Mouse (Mus musculus): ENCODE results near the gene Cpsf6.
"Not testable (repeated sequence)": the region's sequence is repeated elsewhere in the genome, so short reads cannot be mapped to it uniquely, and the experiment has no call there.

The Cpsf6 gene

GRCm38 (mm10) chr10:117399839-117400238 is 20.0 kb upstream of the Cpsf6 start:
- in situ Hi-C loops (cut with MboI) = no loop called here

GRCm38 (mm10) chr10:117399196-117399595 is 19.4 kb upstream of the Cpsf6 start:
- in situ Hi-C loops (cut with MboI) = no loop called here

DNA sequence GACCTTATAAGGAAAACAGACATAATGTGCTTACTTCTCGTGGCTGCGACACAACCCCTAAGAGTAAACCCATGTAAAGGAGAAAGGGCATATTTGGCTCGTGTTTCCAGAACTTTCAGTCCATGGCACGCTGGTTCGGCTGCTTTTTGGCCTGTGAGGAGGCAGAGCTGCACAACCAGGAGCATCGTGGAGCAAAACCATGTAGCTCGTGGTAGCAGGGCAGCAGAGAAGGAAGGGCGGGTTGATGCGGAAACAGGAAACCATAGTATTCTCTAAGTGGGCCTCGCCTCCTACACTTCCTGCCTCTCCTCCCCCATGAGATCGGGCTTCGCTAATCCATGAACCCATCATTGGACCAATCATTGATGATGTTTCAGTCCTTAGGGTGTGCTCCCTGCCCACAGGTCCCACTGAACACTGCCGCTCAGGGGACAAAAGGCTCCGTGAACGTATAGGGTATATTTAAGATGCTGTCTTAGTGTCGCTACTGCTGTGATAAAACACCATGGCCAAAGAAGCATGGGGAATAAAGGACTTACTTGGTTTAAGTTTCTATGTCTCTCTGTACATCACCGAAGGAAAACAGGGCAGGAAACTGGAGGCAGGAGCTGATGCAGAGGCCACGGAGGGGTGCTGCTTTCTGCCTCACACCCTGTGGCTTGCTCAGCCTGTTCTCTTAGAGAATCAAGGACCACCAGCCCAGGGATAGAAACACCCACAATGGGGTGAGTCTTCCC is 18.4 kb upstream of the Cpsf6 start:
- in situ Hi-C loops (cut with MboI) = no loop called here

- in situ Hi-C loops (cut with MboI) = no loop called here
Measured at GRCm38 (mm10) chr10:117397106-117397625, 17.4 kb upstream of the Cpsf6 start.

GRCm38 (mm10) chr10:117396386-117397048 is 16.7 kb upstream of the Cpsf6 start:
- in situ Hi-C loops (cut with MboI) = no loop called here

- in situ Hi-C loops (cut with MboI) = no loop called here
Measured at GRCm38 (mm10) chr10:117395801-117396200, 16.0 kb upstream of the Cpsf6 start.

- in situ Hi-C loops (cut with MboI) = no loop called here
Measured at GRCm38 (mm10) chr10:117394738-117395550, 15.1 kb upstream of the Cpsf6 start.

DNA sequence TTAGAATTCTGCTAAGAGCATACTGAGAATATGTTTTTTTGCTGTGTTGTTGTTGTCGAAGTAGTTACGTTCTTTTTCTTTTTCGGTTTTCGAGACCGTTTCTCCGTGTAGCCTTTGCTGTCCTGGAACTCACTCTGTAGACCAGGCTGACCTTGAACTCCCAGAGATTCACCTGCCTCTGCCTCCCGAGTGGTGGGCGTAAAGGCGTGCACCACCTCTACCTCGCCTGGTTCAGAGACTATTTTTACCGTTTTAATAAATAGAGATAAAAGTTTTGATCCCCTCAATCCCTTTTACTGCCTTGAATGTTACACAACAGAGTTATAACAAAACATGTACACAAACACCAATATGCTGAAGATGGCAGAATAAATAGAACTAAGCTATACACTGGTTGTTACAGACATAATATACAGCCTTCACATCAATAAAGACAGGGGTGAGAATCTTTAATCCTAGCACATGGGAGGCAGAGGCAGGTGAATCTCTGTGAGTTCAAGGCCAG is 14.1 kb upstream of the Cpsf6 start:
- in situ Hi-C loops (cut with MboI) = no loop called here

DNA sequence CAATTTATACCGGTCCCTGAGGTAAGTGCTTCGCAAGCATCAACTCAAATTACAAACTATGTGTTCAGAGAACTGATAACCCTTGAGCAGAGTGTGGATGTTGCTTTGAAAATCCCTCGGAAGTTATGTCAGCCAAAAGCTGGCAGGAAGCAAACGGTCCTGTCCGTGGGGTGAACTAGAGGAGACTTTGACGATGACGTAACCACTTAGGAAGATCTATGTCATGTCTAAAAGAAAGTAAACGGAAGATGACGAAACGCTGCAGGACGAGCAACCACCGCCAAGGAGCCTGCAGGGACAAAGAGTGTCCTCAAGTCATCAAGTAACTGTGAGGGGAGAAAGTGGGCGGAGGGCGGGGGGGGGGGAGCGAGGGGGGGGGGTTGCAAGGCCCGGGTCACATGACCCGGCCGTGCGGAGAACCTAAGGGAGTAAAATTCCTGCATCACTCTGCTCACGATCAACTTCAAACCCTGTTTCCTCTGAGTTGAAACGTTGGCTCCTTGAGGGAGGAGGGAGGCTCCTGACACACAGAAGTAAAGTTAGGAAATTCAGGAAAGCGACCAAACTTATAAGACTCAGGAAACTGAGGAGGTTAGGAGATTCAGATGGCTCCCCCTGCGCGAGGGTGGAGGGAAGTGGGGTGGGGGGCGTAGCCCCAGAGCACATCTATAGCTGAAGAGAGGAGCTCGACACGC is 13.5 kb upstream of the Cpsf6 start:
- in situ Hi-C loops (cut with MboI) = no loop called here

DNA sequence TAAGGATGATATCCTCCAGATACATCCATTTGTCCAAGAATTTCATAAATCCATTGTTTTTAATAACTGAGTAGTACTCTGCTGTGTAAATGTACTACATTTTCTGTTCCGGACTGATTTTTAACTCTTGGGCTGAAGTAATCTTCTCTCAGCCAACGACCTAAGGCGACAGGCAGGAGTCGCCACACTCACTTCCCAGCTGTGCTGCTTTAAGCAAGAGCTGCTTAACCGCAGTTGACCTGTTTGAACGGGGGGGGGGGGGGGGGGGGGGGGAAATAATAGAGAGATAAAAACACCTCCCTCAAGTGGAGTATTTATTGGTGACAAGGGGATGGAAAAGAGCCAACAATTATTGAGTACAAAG is 13.0 kb upstream of the Cpsf6 start:
- in situ Hi-C loops (cut with MboI) = no loop called here

- in situ Hi-C loops (cut with MboI) = not testable (repeated sequence)
Measured at GRCm38 (mm10) chr10:117392397-117392796, 12.6 kb upstream of the Cpsf6 start.

DNA sequence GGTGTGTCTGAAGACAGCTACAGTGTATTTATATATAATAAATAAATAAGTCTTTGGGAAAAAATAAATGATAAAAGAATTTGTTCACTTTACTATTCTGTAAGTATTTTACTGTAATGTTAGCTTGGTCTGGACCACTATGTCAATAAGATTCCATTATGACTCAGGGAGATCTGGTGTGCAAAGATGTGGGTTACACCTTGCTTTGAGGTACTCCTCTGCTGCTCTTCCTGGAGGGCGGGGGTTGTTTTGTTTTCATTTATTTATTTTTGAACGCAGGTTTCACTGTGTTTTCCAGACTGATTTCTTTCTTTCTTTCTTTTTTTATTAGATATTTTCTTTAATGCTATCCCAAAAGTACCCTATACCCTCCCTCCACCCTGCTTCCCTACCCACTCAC is 12.0 kb upstream of the Cpsf6 start:
- in situ Hi-C loops (cut with MboI) = no loop called here

DNA sequence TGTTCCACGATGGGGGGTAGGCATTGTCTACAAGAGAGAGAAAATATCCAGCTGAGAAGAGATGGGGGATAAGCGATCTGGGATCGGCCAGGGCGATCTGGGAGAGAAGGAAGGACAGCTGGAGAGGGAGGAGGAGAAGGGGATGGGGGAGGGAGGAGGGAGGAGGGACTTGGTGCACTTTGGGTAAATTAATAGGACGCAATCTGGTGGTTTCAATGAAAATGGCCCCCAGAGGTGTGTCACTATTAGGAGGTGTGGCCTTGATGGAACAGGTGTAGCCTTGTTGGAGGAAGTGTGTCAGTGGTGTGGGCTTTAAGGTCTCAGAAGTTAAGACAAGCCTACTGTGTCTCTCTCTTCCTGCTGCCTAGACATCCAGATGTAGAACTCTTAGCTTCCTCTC is 11.2 kb upstream of the Cpsf6 start:
- in situ Hi-C loops (cut with MboI) = no loop called here

DNA sequence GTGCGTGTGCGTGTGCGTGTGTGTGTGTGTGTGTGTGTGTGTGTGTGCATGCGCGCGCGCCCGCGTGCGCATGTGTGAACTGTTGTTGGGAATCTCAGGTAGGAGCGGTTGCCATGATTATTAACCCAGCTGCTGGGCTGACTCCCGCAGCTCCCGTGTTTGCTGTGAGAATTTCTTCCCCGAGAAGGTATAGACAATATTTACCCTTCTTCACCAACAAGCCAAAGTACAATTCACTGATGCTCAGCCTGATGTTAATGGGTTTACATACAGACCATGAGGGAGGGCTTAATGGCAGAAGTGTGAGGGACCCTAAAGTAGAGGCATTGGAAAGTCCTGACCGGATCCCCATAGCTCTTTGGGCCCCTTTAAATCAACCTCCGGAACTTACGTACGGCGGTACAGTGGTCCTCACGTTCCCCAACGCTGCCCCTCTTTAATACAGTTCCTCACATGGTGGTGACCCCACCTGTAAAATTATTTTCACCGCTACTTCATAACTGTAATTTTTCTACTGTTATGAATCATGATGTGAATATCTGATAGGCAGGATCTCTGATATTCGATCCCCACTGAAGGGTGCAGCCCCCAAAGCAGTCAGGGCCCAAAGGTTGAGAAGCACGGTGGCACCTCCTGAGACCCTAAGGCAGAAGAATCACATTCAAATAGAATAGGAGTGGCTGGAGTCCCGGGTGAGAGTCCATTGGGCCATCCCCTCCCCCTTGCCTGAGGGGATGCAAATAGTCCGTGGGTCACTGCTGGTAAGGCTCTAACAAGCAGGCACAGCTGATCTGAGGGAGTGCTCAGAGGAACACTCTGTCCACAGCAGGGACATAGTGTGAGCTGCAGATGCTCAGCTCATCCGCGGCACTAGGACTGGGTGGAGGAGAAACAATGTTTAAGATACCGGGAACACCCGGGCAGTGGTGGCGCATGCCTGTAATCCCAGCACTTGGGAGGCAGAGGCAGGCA is 10.4 kb upstream of the Cpsf6 start:
- in situ Hi-C loops (cut with MboI) = no loop called here

- in situ Hi-C loops (cut with MboI) = no loop called here
Measured at GRCm38 (mm10) chr10:117389371-117389740, 9.5 kb upstream of the Cpsf6 start.

DNA sequence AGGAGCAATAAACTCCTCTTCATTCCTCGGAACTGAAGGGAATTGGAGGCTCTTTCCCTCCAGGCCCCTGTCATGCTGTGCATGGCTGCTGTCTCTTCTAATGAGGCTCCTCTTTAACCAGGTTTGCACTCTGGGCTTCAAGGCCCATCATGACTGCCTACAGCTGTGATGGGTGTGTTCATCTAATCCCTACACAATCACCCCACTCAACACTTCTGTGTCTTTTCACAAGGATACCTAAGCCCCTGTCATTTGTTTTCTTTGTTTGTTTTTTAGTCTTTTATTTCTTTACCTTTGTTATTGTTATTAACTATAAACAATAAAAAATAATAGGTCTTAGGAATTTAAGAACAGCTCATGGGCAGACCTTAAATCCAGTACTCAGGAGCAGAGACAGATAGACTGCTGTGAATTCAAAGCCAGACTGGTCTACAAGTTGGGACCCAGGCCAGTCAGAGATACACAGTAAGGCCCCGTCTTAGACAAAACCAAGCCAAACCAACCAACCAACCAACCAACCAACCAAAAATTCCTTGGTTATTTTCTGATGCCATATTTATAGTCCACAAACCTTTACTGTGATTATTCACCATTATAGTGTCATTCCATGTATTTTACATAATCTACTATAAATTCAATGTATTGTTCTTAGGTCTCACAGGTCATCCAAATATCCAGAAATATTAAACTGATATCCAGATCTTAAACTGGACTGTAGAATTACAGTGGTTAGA is 9.0 kb upstream of the Cpsf6 start:
- in situ Hi-C loops (cut with MboI) = no loop called here

- in situ Hi-C loops (cut with MboI) = not testable (repeated sequence)
Measured at GRCm38 (mm10) chr10:117387961-117388636, 8.3 kb upstream of the Cpsf6 start.

GRCm38 (mm10) chr10:117386981-117387380 is 7.2 kb upstream of the Cpsf6 start:
- in situ Hi-C loops (cut with MboI) = no loop called here

- in situ Hi-C loops (cut with MboI) = no loop called here
Measured at GRCm38 (mm10) chr10:117386261-117386660, 6.4 kb upstream of the Cpsf6 start.
